Mouse (Mus musculus): ENCODE data around the gene Cstf3. TPM values are rescaled to one million over a fixed set of nuclear protein-coding genes. Genes with fewer than 3 reads are reported as not detected.
"Not testable (repeated sequence)": the region's sequence is repeated elsewhere in the genome, so short reads cannot be mapped to it uniquely, and the experiment has no call there.

The Cstf3 gene
- 10 to 100 TPM; 51.5 to 60.2 TPM for total RNA-seq (2021)

- intact Hi-C loops (cut with DNase I), result no loop called here
Measured at GRCm38 (mm10) chr2:104590068-104590828, at the start of gene Cstf3. Cstf3 (plus strand) TSS chr2:104590523.

GRCm38 (mm10) chr2:104556711-104557110 is 33.6 kb upstream of the Cstf3 start:
- DNase-seq; intact Hi-C loops (cut with DNase I): not testable (repeated sequence)

More at GRCm38 (mm10) chr2:104590068-104590828, at the start of gene Cstf3:
- DNase-seq, result peak; percentile 99

GRCm38 (mm10) chr2:104557722-104558121 is 32.6 kb upstream of the Cstf3 start:
- intact Hi-C loops (cut with DNase I), result no loop called here
- no peak for DNase-seq

- intact Hi-C loops (cut with DNase I), result no loop called here
- no peak for DNase-seq
Measured at GRCm38 (mm10) chr2:104558326-104558725, 32.0 kb upstream of the Cstf3 start.

GRCm38 (mm10) chr2:104558938-104559337 is 31.4 kb upstream of the Cstf3 start:
- DNase-seq, result no peak
- intact Hi-C loops (cut with DNase I), result no loop called here

GRCm38 (mm10) chr2:104559591-104560380 is 30.5 kb upstream of the Cstf3 start:
- intact Hi-C loops (cut with DNase I), result no loop called here
- DNase-seq, result no peak

- intact Hi-C loops (cut with DNase I), result no loop called here
- DNase-seq, result no peak
Measured at GRCm38 (mm10) chr2:104561386-104561785, 28.9 kb upstream of the Cstf3 start.

- no peak for DNase-seq
- intact Hi-C loops (cut with DNase I), result no loop called here
Measured at GRCm38 (mm10) chr2:104561986-104562532, 28.3 kb upstream of the Cstf3 start.

- intact Hi-C loops (cut with DNase I), result no loop called here
Measured at GRCm38 (mm10) chr2:104572066-104572465, 18.3 kb upstream of the Cstf3 start.

GRCm38 (mm10) chr2:104576216-104576615 is 14.1 kb upstream of the Cstf3 start:
- intact Hi-C loops (cut with DNase I), result no loop called here
- no peak for DNase-seq

More at GRCm38 (mm10) chr2:104572066-104572465, 18.3 kb upstream of the Cstf3 start:
- DNase-seq, result no peak

GRCm38 (mm10) chr2:104578021-104578420 is 12.3 kb upstream of the Cstf3 start:
- no peak for DNase-seq
- intact Hi-C loops (cut with DNase I), result no loop called here

GRCm38 (mm10) chr2:104578836-104579604 is 11.3 kb upstream of the Cstf3 start:
- intact Hi-C loops (cut with DNase I), result no loop called here
- DNase-seq, result no peak

- intact Hi-C loops (cut with DNase I), result loop anchor here (5.0 to 10.0 kb wide), 3 partner anchors 85 to 448 kb away; partner anchors contain the start of gene Hipk3
Measured at GRCm38 (mm10) chr2:104579784-104580446, 10.4 kb upstream of the Cstf3 start.

GRCm38 (mm10) chr2:104581281-104581879 is 8.9 kb upstream of the Cstf3 start:
- no peak for DNase-seq
- intact Hi-C loops (cut with DNase I), result loop anchor here (5.0 to 10.0 kb wide), 3 partner anchors 87 to 449 kb away; partner anchors contain the start of gene Hipk3

More at GRCm38 (mm10) chr2:104579784-104580446, 10.4 kb upstream of the Cstf3 start:
- no peak for DNase-seq

- no peak for DNase-seq
Measured at GRCm38 (mm10) chr2:104583032-104583431, 7.3 kb upstream of the Cstf3 start.

GRCm38 (mm10) chr2:104584226-104584625 is 6.1 kb upstream of the Cstf3 start:
- DNase-seq, result no peak

More at GRCm38 (mm10) chr2:104583032-104583431, 7.3 kb upstream of the Cstf3 start:
- intact Hi-C loops (cut with DNase I), result loop anchor here (5.0 to 10.0 kb wide), 3 partner anchors 88 to 451 kb away; partner anchors contain the start of gene Hipk3

GRCm38 (mm10) chr2:104585645-104586044 is 4.7 kb upstream of the Cstf3 start:
- intact Hi-C loops (cut with DNase I), result loop anchor here (10.0 kb wide), 1 partner anchor 91 kb away; the partner anchor contains the start of gene Hipk3
- DNase-seq, result no peak

More at GRCm38 (mm10) chr2:104584226-104584625, 6.1 kb upstream of the Cstf3 start:
- intact Hi-C loops (cut with DNase I), result loop anchor here (5.0 to 10.0 kb wide), 3 partner anchors 89 to 452 kb away; partner anchors contain the start of gene Hipk3

- intact Hi-C loops (cut with DNase I), result loop anchor here (10.0 kb wide), 1 partner anchor 94 kb away; the partner anchor contains the start of gene Hipk3
- DNase-seq, result no peak
Measured at GRCm38 (mm10) chr2:104588552-104588951, 1.8 kb upstream of the Cstf3 start.

- intact Hi-C loops (cut with DNase I), result no loop called here
- DNase-seq, result no peak
Measured at GRCm38 (mm10) chr2:104590829-104591117, 450 bp downstream of the Cstf3 start.

All from left cerebral cortex, postnatal 4 days (tissue).